Mouse (Mus musculus) CD4-positive, CD25-positive, alpha-beta regulatory T cell, adult 4 months (primary cell): Measurements from ENCODE around the gene Strada. TPM values are rescaled to one million over a fixed set of nuclear protein-coding genes. Genes with fewer than 3 reads are reported as not detected.
"Not testable (repeated sequence)": the region's sequence is repeated elsewhere in the genome, so short reads cannot be mapped to it uniquely, and the experiment has no call there.

ENCODE experiments used
- ATAC-seq: one replicate; pipeline ENCODE4 v1.8.0; 2017
- polyA plus RNA-seq, 2 experiments: library from polyadenylated mRNA; unstranded; fragments of 100-300 nt; shearing (Covaris generic); gene quantifications; one replicate each; pipeline ENCODE4 v1.2.1; 2017

Gene Strada
- polyA plus RNA-seq, 2 experiments from 2014 or later, result 34.5 to 40.0 TPM

DNA sequence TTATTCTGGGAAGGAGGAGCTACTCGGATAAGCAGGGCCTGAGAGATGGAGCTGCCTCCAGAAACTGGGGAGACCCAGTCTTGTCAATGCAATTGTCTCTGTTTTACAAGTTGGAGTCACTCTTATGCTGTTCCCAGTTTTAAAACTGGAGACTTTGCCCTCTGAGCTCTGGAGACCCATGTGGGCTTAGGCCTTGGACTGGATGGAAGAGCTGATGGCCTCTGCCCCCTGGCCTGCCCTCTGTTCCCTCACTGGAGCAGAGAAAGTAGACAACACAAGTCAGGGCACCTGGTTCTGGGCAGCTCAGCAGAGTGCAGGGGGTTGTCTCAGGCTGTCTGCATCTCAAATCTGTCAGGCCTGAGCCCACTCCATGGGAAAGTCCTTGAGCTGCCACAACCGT is 47.2 kb downstream of the Strada start:
- ATAC-seq, result no peak

DNA sequence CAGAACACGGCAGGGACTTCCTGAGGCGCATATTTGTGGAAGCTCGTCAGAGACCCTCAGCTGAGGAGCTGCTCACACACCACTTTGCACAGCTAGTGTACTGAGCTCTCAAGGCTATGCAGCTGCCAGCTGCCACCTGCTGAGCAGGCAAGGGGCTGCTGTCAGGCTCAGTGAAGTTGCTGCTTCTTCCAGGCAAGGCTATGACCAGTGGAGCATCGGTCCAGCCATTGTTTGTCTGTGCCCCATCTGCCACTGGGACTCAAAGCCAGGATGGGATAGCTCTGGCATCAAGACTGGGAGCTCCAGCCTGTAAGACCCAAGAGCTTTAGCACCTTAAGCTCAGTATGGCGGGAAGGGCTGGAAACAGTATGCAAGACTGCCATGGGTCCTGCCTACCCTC is 47.9 kb downstream of the Strada start:
- no peak for ATAC-seq

DNA sequence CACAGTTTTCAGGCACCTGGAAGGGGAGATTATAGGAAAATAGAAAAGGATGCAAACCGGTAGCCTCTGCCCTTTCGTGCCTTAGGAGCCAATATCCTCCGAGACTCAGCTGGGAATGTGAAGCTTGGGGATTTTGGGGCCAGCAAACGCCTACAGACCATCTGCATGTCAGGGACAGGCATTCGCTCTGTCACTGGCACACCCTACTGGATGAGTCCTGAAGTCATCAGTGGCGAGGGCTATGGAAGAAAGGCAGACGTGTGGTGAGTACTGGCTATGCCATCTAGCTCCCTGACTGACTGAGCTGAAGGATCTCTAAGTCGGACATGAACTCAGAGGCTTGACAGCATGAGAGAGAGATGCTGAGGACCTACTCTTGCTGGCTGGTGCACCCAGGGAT is 49.8 kb downstream of the Strada start:
- ATAC-seq, result no peak

- ATAC-seq, result no peak
Observed at GRCm38 (mm10) chr11:106151219-106151618, 50.7 kb downstream of the Strada start.

DNA sequence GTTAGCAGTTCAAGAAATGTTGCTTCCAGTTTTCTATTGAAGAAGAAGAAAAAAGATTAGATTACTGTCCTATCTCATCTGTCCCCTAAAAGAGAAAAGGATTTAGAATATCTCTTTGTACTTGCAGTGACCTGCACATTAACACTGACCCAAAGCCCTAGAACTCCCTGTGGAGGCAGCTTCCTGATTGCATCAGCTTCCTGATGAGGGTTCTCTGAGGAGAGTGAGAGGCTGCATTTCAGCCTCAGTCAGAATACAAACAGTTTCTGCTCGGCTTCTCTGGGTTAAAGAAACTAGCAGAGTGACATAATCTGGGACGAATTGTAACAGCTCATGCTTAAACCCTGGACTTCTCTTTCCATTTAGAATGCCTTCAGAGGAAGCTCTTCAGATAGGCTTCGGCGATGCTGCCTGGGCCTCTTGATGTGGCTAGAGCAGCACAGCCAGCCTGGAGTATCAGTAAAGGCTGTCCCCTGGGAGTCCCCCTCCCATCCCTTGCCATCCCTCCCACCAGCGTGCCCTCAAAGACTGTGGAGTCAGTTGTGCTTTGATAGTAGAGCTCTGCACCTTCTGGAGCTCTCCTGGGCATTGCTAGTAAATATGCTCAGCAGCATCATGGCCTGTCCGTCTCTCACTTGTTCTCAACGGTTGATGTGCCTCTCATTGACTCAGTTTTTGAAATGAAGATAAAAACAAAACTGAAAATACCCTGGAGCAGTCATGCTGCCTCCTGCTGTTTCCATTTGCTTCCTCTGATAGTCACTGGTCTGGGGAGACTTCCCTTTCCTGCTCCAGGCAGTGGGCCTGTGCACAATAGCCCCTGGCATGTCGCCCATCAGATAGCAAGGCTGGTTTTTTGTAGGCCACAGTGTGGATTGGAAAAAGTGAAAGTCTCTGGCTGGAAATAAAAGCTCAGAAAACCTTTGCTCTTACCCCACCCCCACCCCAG is 67.1 kb downstream of the Strada start:
- peak; percentile 66 for ATAC-seq

DNA sequence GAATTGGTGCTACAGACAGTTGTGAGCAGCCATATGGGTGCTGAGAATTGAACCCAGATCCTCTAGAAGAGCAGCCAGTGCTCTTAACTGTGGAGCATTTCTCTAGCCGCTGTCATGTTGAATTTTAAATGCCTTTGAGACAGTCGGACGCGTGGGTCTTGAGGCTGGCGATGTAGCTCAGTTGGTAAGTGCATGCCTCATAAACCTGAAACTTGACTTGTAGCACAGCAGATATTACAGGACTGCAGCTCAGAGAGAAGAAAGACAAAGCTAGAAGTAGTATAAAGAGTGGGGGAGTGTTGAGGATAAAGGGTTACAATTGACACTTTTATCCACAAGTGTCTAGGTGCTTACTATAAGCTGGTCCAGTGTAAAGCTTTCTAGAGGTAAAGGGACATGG is 69.5 kb downstream of the Strada start:
- ATAC-seq, result no peak

GRCm38 (mm10) chr11:106129477-106129876 is 72.5 kb downstream of the Strada start:
- no peak for ATAC-seq

GRCm38 (mm10) chr11:106126727-106127373 is 75.1 kb downstream of the Strada start:
- ATAC-seq, result not testable (repeated sequence)

GRCm38 (mm10) chr11:106125827-106126226 is 76.1 kb downstream of the Strada start:
- ATAC-seq, result no peak

GRCm38 (mm10) chr11:106124784-106125183 is 77.2 kb downstream of the Strada start:
- no peak for ATAC-seq

DNA sequence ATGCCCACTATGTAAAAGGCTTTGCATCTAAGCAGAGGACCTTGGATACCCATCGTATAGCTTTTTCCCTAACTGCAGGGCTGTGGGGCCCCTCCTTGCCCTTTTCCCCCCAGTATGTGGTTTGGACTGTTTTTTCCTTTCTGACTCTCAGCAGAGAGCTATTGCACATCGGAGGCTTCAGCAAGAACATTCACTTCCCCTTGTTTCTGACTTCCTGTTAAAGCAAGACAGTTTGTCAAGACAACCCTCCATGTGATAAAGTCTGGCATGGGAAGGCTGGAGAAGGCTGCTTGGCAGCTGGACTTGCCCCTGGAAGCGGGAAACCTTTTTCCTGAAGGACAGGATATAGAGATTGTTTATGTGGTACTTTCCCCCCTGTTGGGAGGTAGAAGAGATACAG is 79.2 kb downstream of the Strada start:
- ATAC-seq, result peak; percentile 79

DNA sequence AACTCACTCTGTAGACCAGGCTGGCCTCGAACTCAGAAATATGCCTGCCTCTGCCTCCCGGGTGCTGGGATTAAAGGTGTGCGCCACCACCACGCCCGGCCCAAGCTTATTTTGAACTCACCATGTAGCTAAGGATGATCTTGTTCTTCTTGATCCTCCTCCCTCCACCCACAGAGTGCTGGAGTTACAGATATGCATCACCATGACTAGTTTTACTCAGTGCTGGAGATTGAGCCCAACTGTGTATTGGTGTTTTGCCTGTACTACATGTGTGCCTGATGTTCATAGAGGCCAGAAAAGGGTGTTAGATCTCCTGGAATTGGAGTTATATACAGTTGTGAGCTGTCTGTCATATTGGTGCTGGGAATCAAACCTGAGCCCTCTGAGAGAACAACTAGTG is 79.7 kb downstream of the Strada start:
- peak; percentile 27 for ATAC-seq

Other genes with a start within 250 kb of the Strada start
- 1 to 10 TPM in 1 of 2 experiments, under 1 TPM in 1; 0.48 to 1.7 TPM for gene Cyb561, start 248.8 kb downstream of the Strada start, polyA plus RNA-seq
- gene Ace, start 234.2 kb downstream of the Strada start, polyA plus RNA-seq, result not detected
- not detected for gene Ace3, start 207.5 kb downstream of the Strada start, polyA plus RNA-seq
- gene Kcnh6, start 194.0 kb downstream of the Strada start, polyA plus RNA-seq, result under 1 TPM in 1 of 2 experiments, not detected in 1; 0.18 TPM
- 10 to 100 TPM; 23.9 to 26.4 TPM for gene Dcaf7, start 165.3 kb downstream of the Strada start, polyA plus RNA-seq
- gene Taco1, start 136.1 kb downstream of the Strada start, polyA plus RNA-seq, result 10 to 100 TPM in 1 of 2 experiments, 1 to 10 TPM in 1; 7.4 to 18.0 TPM
- 10 to 100 TPM; 30.1 to 37.1 TPM for gene Map3k3, start 117.6 kb downstream of the Strada start, polyA plus RNA-seq
- gene Gm10840, start 41.3 kb downstream of the Strada start, polyA plus RNA-seq, result not detected
- gene Limd2, start 41.3 kb downstream of the Strada start, polyA plus RNA-seq, result 100 to 1,000 TPM; 597 to 715 TPM
- 10 to 100 TPM; 92.6 to 96.6 TPM for gene Ccdc47, start 14.2 kb upstream of the Strada start, polyA plus RNA-seq
- gene Ddx42, start 14.8 kb upstream of the Strada start, polyA plus RNA-seq, result 100 to 1,000 TPM in 1 of 2 experiments, 10 to 100 TPM in 1; 84.7 to 135 TPM
- 10 to 100 TPM; 52.9 to 85.8 TPM for gene Ftsj3, start 53.9 kb upstream of the Strada start, polyA plus RNA-seq
- 100 to 1,000 TPM; 161 to 197 TPM for gene Psmc5, start 54.0 kb upstream of the Strada start, polyA plus RNA-seq
- 10 to 100 TPM; 12.3 to 23.7 TPM for gene Smarcd2, start 70.8 kb upstream of the Strada start, polyA plus RNA-seq
- under 1 TPM; 0.39 TPM for gene Tcam1, start 74.5 kb upstream of the Strada start, polyA plus RNA-seq
- not detected for gene Gh, start 99.7 kb upstream of the Strada start, polyA plus RNA-seq
- gene Cd79b, start 112.6 kb upstream of the Strada start, polyA plus RNA-seq, result 10 to 100 TPM; 44.8 to 77.1 TPM
- gene Scn4a, start 151.1 kb upstream of the Strada start, polyA plus RNA-seq, result under 1 TPM in 1 of 2 experiments, not detected in 1; 0.14 TPM
- gene Prr29, start 163.3 kb upstream of the Strada start, polyA plus RNA-seq, result under 1 TPM in 1 of 2 experiments, not detected in 1; 0.43 TPM
- 100 to 1,000 TPM; 132 to 138 TPM for gene Icam2, start 185.9 kb upstream of the Strada start, polyA plus RNA-seq